Mouse (Mus musculus) neutrophil, adult 65 days (primary cell): ENCODE measurements around the gene Gpr156. TPM values are rescaled to one million over a fixed set of nuclear protein-coding genes. Genes with fewer than 3 reads are reported as not detected.

ENCODE experiments used
- total RNA-seq: library from RNA; stranded (reverse); gene quantifications from 2 replicates; pipeline ENCODE4 v1.2.4, GENCODE M21; 2023

Gene Gpr156
- not detected in 2 replicates for total RNA-seq

DNA sequence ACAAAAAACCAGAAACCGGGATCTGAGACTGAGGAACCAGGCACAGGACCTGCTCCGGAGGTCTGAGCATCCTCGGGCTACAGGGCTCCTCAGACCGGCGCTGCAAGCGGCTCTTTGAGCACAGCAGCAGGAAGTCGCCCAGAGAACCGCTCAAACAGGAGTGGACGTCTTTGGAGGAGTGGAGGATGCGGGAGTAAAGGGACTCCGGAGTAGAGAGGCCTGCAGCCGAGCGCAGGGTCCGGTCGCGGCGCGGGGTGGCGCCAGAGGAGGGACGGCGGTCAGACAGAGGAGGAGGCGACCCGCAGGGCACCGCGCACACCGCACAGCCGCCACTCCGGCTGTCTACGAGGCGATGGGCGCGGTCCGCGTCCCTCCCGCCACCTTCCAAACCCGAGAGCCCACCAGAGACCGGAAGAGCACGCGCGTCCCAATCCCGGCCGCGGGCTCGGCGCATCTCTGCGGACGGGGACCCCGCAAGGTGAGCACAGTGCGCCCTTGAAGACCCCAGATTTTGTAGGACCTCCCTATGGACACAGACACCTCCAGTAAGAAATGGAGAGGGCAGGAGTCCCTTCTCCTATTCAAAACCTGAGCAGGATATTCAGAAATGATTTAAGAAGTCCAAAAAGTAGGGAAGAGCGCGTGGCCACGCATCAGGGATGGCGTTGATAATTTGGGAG lies at the start of gene Gpr156:
Gpr156 (plus strand) TSS at position 359 of the 680 bp plus-strand sequence.

DNA sequence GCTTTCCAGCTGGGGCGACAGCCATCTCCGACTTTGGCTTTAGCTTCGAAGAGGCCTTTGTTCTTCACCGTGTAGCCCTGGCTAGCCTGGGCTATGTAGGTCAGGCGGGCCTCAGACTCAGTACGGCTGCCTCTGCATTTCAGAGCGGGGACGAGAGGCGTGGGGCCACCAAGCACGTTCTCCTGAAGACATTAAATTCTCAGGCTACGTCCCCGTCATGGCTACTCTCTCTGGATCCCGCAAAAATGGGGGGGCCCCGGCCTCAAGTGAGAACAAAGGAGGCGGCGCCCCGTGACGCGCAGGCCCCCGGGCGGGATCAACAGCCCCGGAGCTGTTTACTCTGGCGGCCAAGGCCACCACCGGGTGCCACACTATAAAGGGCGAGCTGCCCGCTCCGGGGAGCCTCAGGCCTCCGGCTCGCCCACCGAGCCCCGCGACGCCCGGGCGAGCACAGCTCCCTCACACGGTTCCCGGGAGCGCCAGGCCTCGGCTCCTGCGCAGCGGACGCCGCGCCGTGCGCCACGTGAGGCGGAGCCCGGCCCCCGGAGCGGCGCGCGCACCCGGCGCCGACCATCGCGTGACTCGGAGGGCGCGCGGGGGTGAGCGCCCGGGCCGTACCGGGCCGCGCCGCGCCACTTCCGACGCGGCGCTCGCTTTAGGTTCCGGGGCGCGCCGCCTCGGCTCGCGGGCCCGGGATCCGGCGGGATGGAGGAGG lies 48.3 kb upstream of the Gpr156 start, which contains the start of gene Lrrc58:
Lrrc58 (plus strand) TSS at position 599 of the 715 bp plus-strand sequence.

Other genes starting within 250 kb of the Gpr156 start
- 0.35 TPM in 1 of 2 replicates, not detected in the other for gene Fstl1, start 139.6 kb upstream of the Gpr156 start, total RNA-seq
- not detected in 2 replicates for gene Gm36028, start 55.4 kb upstream of the Gpr156 start, total RNA-seq
- 22.0 and 30.0 TPM in 2 replicates for gene Lrrc58, start 48.1 kb upstream of the Gpr156 start, total RNA-seq
- gene Gsk3b, start 172.5 kb downstream of the Gpr156 start, total RNA-seq: 77.3 and 99.9 TPM in 2 replicates